Comparison of ENCODE assay signal across 8 mouse cellular contexts in the genomic region with DNA sequence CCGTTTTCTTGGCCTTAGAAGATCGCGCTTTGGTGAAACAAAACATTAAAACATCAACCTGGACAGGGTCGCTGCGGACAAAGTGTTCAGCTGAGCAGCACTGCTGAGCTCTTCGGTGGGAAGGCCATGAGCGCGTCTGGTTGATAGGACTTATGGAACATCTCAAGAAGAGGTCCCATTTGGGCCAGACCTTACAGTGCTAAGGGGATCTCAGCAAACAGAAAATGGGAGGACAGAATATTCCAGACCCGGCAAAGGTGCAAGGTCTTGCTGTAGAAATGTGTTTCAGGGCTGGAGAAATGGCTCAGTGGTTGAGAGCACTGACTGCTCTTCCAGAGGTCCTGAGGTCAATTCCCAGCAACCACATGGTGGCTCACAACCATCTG. TPM values are rescaled to one million over a fixed set of nuclear protein-coding genes. Genes with fewer than 3 reads are reported as not detected.
DNase-seq lines count a peak whose midpoint lies in the region; ATAC-seq and TF ChIP-seq lines count a peak whose summit lies in the region.

No protein-coding gene starts in this region.

- H3K36me3 ChIP-seq in heart, embryonic 10.5 days = peaks cover 2% of the 10 kb centered on the region; the same call in 1 of the 2 replicates
- H3K36me3 ChIP-seq in ES-Bruce4 (ENCODE audit: control insufficient read depth, insufficient read depth, low read length, poor library complexity, severe bottlenecking) = no peaks in the 10 kb centered on the region
- no peaks in the 10 kb centered on the region for H3K36me3 ChIP-seq in forebrain, embryonic 15.5 days
- H3K36me3 ChIP-seq in liver, postnatal 0 days (replicated peaks; ENCODE audit: insufficient read depth, low read length) = no peaks in the 10 kb centered on the region; the same call in 1 of the 2 replicates

- no peak for TF ChIP-seq EP300 in ES-Bruce4 (IDR thresholded peaks at IDR 0.05; ENCODE audit: insufficient read depth, low read depth, low read length)
- no peak for TF ChIP-seq EP300 in liver, postnatal 0 days (IDR thresholded peaks at IDR 0.05; ENCODE audit: low read depth)

- H3K4me1 ChIP-seq in heart, embryonic 10.5 days = peaks cover 8% of the 10 kb centered on the region
- no peaks in the 10 kb centered on the region for H3K4me1 ChIP-seq in ES-Bruce4 (ENCODE audit: control insufficient read depth, insufficient read depth, low read length)
- peaks cover 30% of the 10 kb centered on the region for H3K4me1 ChIP-seq in forebrain, embryonic 15.5 days
- peaks cover 13% of the 10 kb centered on the region for H3K4me1 ChIP-seq in liver, postnatal 0 days (ENCODE audit: insufficient read depth)

- no peak for TF ChIP-seq POLR2A in ES-Bruce4 (IDR thresholded peaks at IDR 0.05; ENCODE audit: insufficient read depth, low read length)

- H3K9me3 ChIP-seq in heart, embryonic 10.5 days = no peaks in the 10 kb centered on the region
- H3K9me3 ChIP-seq in ES-Bruce4 (replicated peaks; ENCODE audit: control insufficient read depth, insufficient read depth, low read length, poor library complexity, severe bottlenecking) = no peaks in the 10 kb centered on the region
- no peaks in the 10 kb centered on the region for H3K9me3 ChIP-seq in forebrain, embryonic 15.5 days
- no peaks in the 10 kb centered on the region for H3K9me3 ChIP-seq in liver, postnatal 0 days (ENCODE audit: low read length)

- H3K4me3 ChIP-seq in heart, embryonic 10.5 days = peak overlapping the region; percentile 96
- H3K4me3 ChIP-seq in ES-Bruce4 (ENCODE audit: low read depth, low read length) = peak overlapping the region; percentile 98
- H3K4me3 ChIP-seq in forebrain, embryonic 15.5 days = peak overlapping the region; percentile 78
- peak overlapping the region; percentile 82 for H3K4me3 ChIP-seq in liver, postnatal 0 days (ENCODE audit: low read depth, low read length)

- H3K27me3 ChIP-seq in heart, embryonic 10.5 days (ENCODE audit: insufficient read depth, poor library complexity, severe bottlenecking) = no peaks in the 10 kb centered on the region
- no peaks in the 10 kb centered on the region for H3K27me3 ChIP-seq in ES-Bruce4 (ENCODE audit: control insufficient read depth, insufficient read depth, low read length, poor library complexity, severe bottlenecking)
- H3K27me3 ChIP-seq in forebrain, embryonic 15.5 days = no peaks in the 10 kb centered on the region
- no peaks in the 10 kb centered on the region for H3K27me3 ChIP-seq in liver, postnatal 0 days (ENCODE audit: insufficient read depth, low read length)

- no peak for TF ChIP-seq CTCF in ES-Bruce4 (IDR thresholded peaks at IDR 0.05; ENCODE audit: low read depth, low read length)
- no peak for TF ChIP-seq CTCF in liver, postnatal 0 days (IDR thresholded peaks at IDR 0.05; ENCODE audit: low read depth)

- 0 out of 2 replicates have a peak, but pooled peaks have one; percentile 0 for ATAC-seq in forebrain, embryonic 15.5 days (replicated peaks)
- no peak for ATAC-seq in liver, postnatal 0 days

- H3K27ac ChIP-seq in heart, embryonic 10.5 days = peak overlapping the region; percentile 97
- H3K27ac ChIP-seq in ES-Bruce4 (ENCODE audit: insufficient read depth, low read length) = peak overlapping the region; percentile 99
- peak overlapping the region; percentile 95 for H3K27ac ChIP-seq in forebrain, embryonic 15.5 days (replicated peaks)
- peak overlapping the region; percentile 96 for H3K27ac ChIP-seq in liver, postnatal 0 days (ENCODE audit: low read depth)

- H3K4me2 ChIP-seq in forebrain, embryonic 15.5 days (replicated peaks) = peak overlapping the region; percentile 95
- H3K4me2 ChIP-seq in liver, postnatal 0 days (ENCODE audit: low read depth, low read length) = peak overlapping the region; percentile 70

- 7% methylated on average over 9 of the region's 9 CpGs for WGBS in heart, embryonic 10.5 days
- WGBS in forebrain, embryonic 15.5 days = 6% methylated on average over 9 of the region's 9 CpGs
- 2% methylated on average over 9 of the region's 9 CpGs for WGBS in liver, postnatal 0 days (ENCODE audit: insufficient replicate concordance)

- H3K9ac ChIP-seq in ES-Bruce4 (ENCODE audit: low read depth, poor library complexity, severe bottlenecking) = peak overlapping the region; percentile 90
- peak overlapping the region; percentile 73 for H3K9ac ChIP-seq in forebrain, embryonic 15.5 days (replicated peaks)
- peak overlapping the region; percentile 69 for H3K9ac ChIP-seq in liver, postnatal 0 days (replicated peaks)

- no peak for DNase-seq in heart, embryonic 10.5 days (ENCODE audit: low spot score)
- DNase-seq in heart, postnatal 4 days = no peak
- no peak for DNase-seq in liver, postnatal 0 days
- no peak for DNase-seq in urinary bladder, postnatal 10 days (ENCODE audit: low spot score)
- no peak for DNase-seq in cerebellum, adult 11-12 months
- DNase-seq in testis, postnatal 14 days (ENCODE audit: low spot score) = no peak

RNA-seq across cellular contexts. Expression of gene Oxsr1, which starts 1.0 kb away (rescaled TPM):
- 12.0 and 13.6 TPM in 2 replicates for polyA plus RNA-seq in heart, embryonic 10.5 days (2016; fragmentation: Nextera tagmentation; extraction: Ambion mirVana)
- total RNA-seq in heart, postnatal 4 days (2021) = 10 to 100 TPM; 35.5 to 36.5 TPM
- polyA plus RNA-seq in ES-Bruce4 (2011; ENCODE audit: insufficient read depth, insufficient read length, low read depth, missing spikeins) = 85.3 and 86.3 TPM in 2 replicates
- polyA plus RNA-seq in forebrain, embryonic 15.5 days (2015; fragmentation: Nextera tagmentation; extraction: Ambion mirVana) = 13.8 and 14.1 TPM in 2 replicates
- 3.8 and 4.1 TPM in 2 replicates for polyA plus RNA-seq in liver, postnatal 0 days (2015; fragmentation: Nextera tagmentation; extraction: Ambion mirVana)

RNA-seq across cellular contexts. Expression of gene Acaa1a, which starts 16.2 kb away (rescaled TPM):
- polyA plus RNA-seq in heart, embryonic 10.5 days (2016; fragmentation: Nextera tagmentation; extraction: Ambion mirVana) = 86.5 and 91.8 TPM in 2 replicates
- 10 to 100 TPM; 60.7 to 63.8 TPM for total RNA-seq in heart, postnatal 4 days (2021)
- polyA plus RNA-seq in ES-Bruce4 (2011; ENCODE audit: insufficient read depth, insufficient read length, low read depth, missing spikeins) = 20.7 and 23.9 TPM in 2 replicates
- polyA plus RNA-seq in forebrain, embryonic 15.5 days (2015; fragmentation: Nextera tagmentation; extraction: Ambion mirVana) = 105 and 111 TPM in 2 replicates
- polyA plus RNA-seq in liver, postnatal 0 days (2015; fragmentation: Nextera tagmentation; extraction: Ambion mirVana) = 132 and 141 TPM in 2 replicates

RNA-seq across cellular contexts. Expression of gene Myd88, which starts 18.0 kb away (rescaled TPM):
- 11.4 and 11.6 TPM in 2 replicates for polyA plus RNA-seq in heart, embryonic 10.5 days (2016; fragmentation: Nextera tagmentation; extraction: Ambion mirVana)
- total RNA-seq in heart, postnatal 4 days (2021) = 10 to 100 TPM; 12.1 to 12.7 TPM
- polyA plus RNA-seq in ES-Bruce4 (2011; ENCODE audit: insufficient read depth, insufficient read length, low read depth, missing spikeins) = 6.2 and 7.0 TPM in 2 replicates
- polyA plus RNA-seq in forebrain, embryonic 15.5 days (2015; fragmentation: Nextera tagmentation; extraction: Ambion mirVana) = 4.7 and 4.8 TPM in 2 replicates
- polyA plus RNA-seq in liver, postnatal 0 days (2015; fragmentation: Nextera tagmentation; extraction: Ambion mirVana) = 15.6 and 16.7 TPM in 2 replicates

RNA-seq across cellular contexts. Expression of gene Xylb, which starts 33.9 kb away (rescaled TPM):
- 2.0 and 5.5 TPM in 2 replicates for polyA plus RNA-seq in heart, embryonic 10.5 days (2016; fragmentation: Nextera tagmentation; extraction: Ambion mirVana)
- total RNA-seq in heart, postnatal 4 days (2021) = 1 to 10 TPM in 1 of 2 experiments, under 1 TPM in 1; 0.52 to 1.0 TPM
- polyA plus RNA-seq in ES-Bruce4 (2011; ENCODE audit: insufficient read depth, insufficient read length, low read depth, missing spikeins) = 7.8 and 7.9 TPM in 2 replicates
- 3.3 and 3.4 TPM in 2 replicates for polyA plus RNA-seq in forebrain, embryonic 15.5 days (2015; fragmentation: Nextera tagmentation; extraction: Ambion mirVana)
- polyA plus RNA-seq in liver, postnatal 0 days (2015; fragmentation: Nextera tagmentation; extraction: Ambion mirVana) = 8.2 and 9.2 TPM in 2 replicates

RNA-seq across cellular contexts. Expression of gene Slc22a14, which starts 42.1 kb away (rescaled TPM):
- polyA plus RNA-seq in heart, embryonic 10.5 days (2016; fragmentation: Nextera tagmentation; extraction: Ambion mirVana) = not detected in 2 replicates
- total RNA-seq in heart, postnatal 4 days (2021) = under 1 TPM in 1 of 2 experiments, not detected in 1; 0.27 TPM
- polyA plus RNA-seq in ES-Bruce4 (2011; ENCODE audit: insufficient read depth, insufficient read length, low read depth, missing spikeins) = not detected in 2 replicates
- polyA plus RNA-seq in forebrain, embryonic 15.5 days (2015; fragmentation: Nextera tagmentation; extraction: Ambion mirVana) = 0.08 TPM in 1 of 2 replicates, not detected in the other
- not detected in 2 replicates for polyA plus RNA-seq in liver, postnatal 0 days (2015; fragmentation: Nextera tagmentation; extraction: Ambion mirVana)
